Comparison of ENCODE assay signal across 10 mouse cellular contexts in genomic region chr19:25610411-25611111, GRCm38 (mm10). TPM values are rescaled to one million over a fixed set of nuclear protein-coding genes. Genes with fewer than 3 reads are reported as not detected.
DNase-seq lines count a peak whose midpoint lies in the region; ATAC-seq and TF ChIP-seq lines count a peak whose summit lies in the region.
"Had no signal": no experiment of that assay in that cellular context is flagged by ENCODE, and none has a peak within 500 bp of the region (broad histone marks: within the 10 kb centered on the region; RNA-seq: fewer than 3 reads in every experiment).

No protein-coding gene starts in this region.

- under 1% methylated on average over 55 of the region's 71 CpGs for WGBS in kidney, postnatal 0 days
- under 1% methylated on average over 63 of the region's 71 CpGs for WGBS in neural tube, embryonic 12.5 days

- no peaks in the 10 kb centered on the region for H3K36me3 ChIP-seq in kidney, postnatal 0 days (ENCODE audit: insufficient read depth, low read length)
- no peaks in the 10 kb centered on the region for H3K36me3 ChIP-seq in neural tube, embryonic 12.5 days

- TF ChIP-seq CTCF in kidney, postnatal 0 days (IDR thresholded peaks at IDR 0.05; ENCODE audit: low read depth), result no peak

- no peak overlapping the region for H3K27ac ChIP-seq in kidney, postnatal 0 days
- no peak overlapping the region for H3K27ac ChIP-seq in neural tube, embryonic 12.5 days

- peak; percentile 41; the same call in 1 of the 2 replicates for ATAC-seq in kidney, postnatal 0 days (replicated peaks; ENCODE audit: low FRiP score, low read depth)
- peak; percentile 29; the same call in 1 of the 2 replicates for ATAC-seq in neural tube, embryonic 12.5 days (ENCODE audit: low FRiP score, low read depth)
- ATAC-seq in monocyte, adult 5-6 weeks (replicated peaks; ENCODE audit: insufficient number of reproducible peaks, low FRiP score, low TSS enrichment, poor library complexity, severe bottlenecking), result no peak

- no peaks in the 10 kb centered on the region for H3K9me3 ChIP-seq in kidney, postnatal 0 days (replicated peaks; ENCODE audit: low read length)
- no peaks in the 10 kb centered on the region for H3K9me3 ChIP-seq in neural tube, embryonic 12.5 days

- H3K27me3 ChIP-seq in kidney, postnatal 0 days (ENCODE audit: insufficient read depth, low read length), result peaks cover 95% of the 10 kb centered on the region
- peaks cover 98% of the 10 kb centered on the region for H3K27me3 ChIP-seq in neural tube, embryonic 12.5 days (replicated peaks)

- H3K4me2 ChIP-seq in kidney, postnatal 0 days (ENCODE audit: low read length), result peak overlapping the region; percentile 58
- H3K4me2 ChIP-seq in neural tube, embryonic 12.5 days (replicated peaks), result peak overlapping the region; percentile 54

- H3K4me1 ChIP-seq in kidney, postnatal 0 days (replicated peaks; ENCODE audit: insufficient read depth, low read length), result peaks cover 21% of the 10 kb centered on the region; the same call in 1 of the 2 replicates
- H3K4me1 ChIP-seq in neural tube, embryonic 12.5 days, result peaks cover 25% of the 10 kb centered on the region

- H3K9ac ChIP-seq in kidney, postnatal 0 days (ENCODE audit: low read depth, low read length), result no peak overlapping the region
- peak overlapping the region; percentile 38; the same call in 1 of the 2 replicates for H3K9ac ChIP-seq in neural tube, embryonic 12.5 days

- DNase-seq in embryo, embryonic 11 days, result peak; percentile 63
- no peak for DNase-seq in embryo, embryonic 10 days (ENCODE audit: low spot score)
- peak; percentile 21 for DNase-seq in thymus, postnatal 4 days
- DNase-seq in thymus, adult 18-20 months, result no peak
- DNase-seq in kidney, postnatal 0 days (ENCODE audit: low spot score), result no peak
- no peak for DNase-seq in natural killer cell, adult 2 months (ENCODE audit: low spot score in 2 of 2)

- peak overlapping the region; percentile 40 for H3K4me3 ChIP-seq in kidney, postnatal 0 days (replicated peaks; ENCODE audit: low read depth, low read length)
- peak overlapping the region; percentile 29 for H3K4me3 ChIP-seq in neural tube, embryonic 12.5 days

RNA-seq across cellular contexts. Expression of gene Dmrt3, which starts 0.5 kb away (rescaled TPM):
- polyA plus RNA-seq in kidney, postnatal 0 days (2015; fragmentation: Nextera tagmentation; extraction: Ambion mirVana), result 0.04 TPM in 1 of 2 replicates, not detected in the other
- polyA plus RNA-seq in neural tube, embryonic 12.5 days (2016; fragmentation: Nextera tagmentation; extraction: Ambion mirVana), result 3.7 and 3.9 TPM in 2 replicates
- total RNA-seq in monocyte, adult 5-6 weeks (2017), result not detected in 3 replicates
- total RNA-seq: MEL had no signal
- polyA plus RNA-seq: gonadal fat pad, adult 2 months had no signal

Comparison
In these comparisons a context has a peak if more than half of its experiments do, and no peak if none do; other contexts are left out.
1. DNase-seq: peak in embryo, embryonic 11 days (single experiment) and thymus, postnatal 4 days (single experiment); none in embryo, embryonic 10 days (single experiment), thymus, adult 18-20 months (0 of 2), kidney, postnatal 0 days (single experiment) and natural killer cell, adult 2 months (0 of 2).